Mouse (Mus musculus): Measurements from ENCODE around the gene Gm5065.

Gene Gm5065

GRCm38 (mm10) chr7:5350237-5350636 lies at the start of gene Gm5065:
Gene Gm5065 (plus strand): TSS chr7:5350537.
- DNase-seq (ENCODE audit: low spot score in 2 of 2) = no peak

DNA sequence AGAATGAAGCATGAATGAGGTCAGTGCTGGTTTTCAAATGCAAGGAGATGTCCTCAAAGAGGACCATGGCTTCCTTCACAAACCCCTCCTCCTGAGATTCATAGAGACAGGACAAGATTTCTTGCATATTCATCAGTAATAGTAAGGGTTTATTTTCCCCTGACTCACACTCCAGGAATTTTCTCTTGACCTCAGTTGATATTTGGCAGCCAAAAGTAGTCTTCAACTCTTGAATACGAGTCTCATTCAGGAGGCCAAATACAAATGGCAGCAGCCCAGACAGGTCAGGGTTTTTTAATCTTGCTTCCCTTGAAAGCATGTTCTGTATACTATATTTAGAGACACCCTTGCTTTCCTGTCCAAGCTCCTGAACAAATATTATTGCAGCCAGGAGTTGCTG lies 22.8 kb upstream of the Gm5065 start:
- no peak for DNase-seq (ENCODE audit: low spot score in 2 of 2)

DNA sequence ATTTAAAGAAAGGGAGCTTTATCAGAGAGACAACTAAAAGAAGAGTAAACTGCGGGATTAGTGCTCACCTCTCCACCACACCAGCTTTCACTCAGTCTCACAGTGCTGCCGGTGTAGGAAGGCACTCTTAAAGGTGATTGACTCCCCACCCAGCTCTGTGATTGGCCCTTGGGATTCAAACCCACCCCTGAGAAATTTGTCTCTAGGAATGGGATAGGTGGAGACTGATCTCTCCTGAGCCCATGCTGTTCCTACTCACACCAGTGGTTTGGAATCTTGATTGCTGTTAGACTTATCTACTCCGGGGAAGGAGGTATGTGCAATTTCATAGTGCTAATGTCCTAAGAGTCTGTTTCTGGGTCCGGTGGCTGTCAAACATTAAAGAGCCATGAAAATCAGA lies 598 bp downstream of the Gm5065 start, which contains the start of gene Nlrp2:
Gene Nlrp2, minus strand, starts transcription at position 101 of the 400 bp plus-strand sequence.
- no peak for DNase-seq (ENCODE audit: low spot score in 2 of 2)

- DNase-seq (ENCODE audit: low spot score in 2 of 2) = no peak
These were observed 13.3 kb downstream of the Gm5065 start for GRCm38 (mm10) chr7:5363599-5363998.

DNA sequence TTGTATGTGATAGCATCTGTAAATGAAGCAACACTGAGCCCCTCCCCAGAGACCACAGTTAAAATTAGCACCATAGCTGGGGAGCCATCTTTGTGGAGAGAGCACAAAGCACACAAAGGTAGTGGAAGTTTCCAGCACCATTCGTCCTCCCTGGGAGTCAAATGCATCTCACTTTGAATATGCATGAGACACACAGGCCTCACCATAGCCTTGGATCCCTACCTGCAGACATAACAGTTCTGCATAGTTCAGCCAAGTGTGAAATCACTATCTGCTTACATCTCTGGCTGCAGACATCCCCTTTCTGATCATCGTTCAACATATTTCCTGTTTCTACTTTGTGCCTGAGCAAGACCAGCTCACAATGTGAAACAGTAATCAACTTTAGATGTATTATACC lies 16.4 kb downstream of the Gm5065 start:
- no peak for DNase-seq (ENCODE audit: low spot score in 2 of 2)

GRCm38 (mm10) chr7:5406201-5406600 lies 55.9 kb downstream of the Gm5065 start:
- DNase-seq (ENCODE audit: low spot score in 2 of 2) = no peak

All from urinary bladder, postnatal 4 days (tissue).